Mouse (Mus musculus): ENCODE data around the gene Olfr31.

Gene Olfr31

DNA sequence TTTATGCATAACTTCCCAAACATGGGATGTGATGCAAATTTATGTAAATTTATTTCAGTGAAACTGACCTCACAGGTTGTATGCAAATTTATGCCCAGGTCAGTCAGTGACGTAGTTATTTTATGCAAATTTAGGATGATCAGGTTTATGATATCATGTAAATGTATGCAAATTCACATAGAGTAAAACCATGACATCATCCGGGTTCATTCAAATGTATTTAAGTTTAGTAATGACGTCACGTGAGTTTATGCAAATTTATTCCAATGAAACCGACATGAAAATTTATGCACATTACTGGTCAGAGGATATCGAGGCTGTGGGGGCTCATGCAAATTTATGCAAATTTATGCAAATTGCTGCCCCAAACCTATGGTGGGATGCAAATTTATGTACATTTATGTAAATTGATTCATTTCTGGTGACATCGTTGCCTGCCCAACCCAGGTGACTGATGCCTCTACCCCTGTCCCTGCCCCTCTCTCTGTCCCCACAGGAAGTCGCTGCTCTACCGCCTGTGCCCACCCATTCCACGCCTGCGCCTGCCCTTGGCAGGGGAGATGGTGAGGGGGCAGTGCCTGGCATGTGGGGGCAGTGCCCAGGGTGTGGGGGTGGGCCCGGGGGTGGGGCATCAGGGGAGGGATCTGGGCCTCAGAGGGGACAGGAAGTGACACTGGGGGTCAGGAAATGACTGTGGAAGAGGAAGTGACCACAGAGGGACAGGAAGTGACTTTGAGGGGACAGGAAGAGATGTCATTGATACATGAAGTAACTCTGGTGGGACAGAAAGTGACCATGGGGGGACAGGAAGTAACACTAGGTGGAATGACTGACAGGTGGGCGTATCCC is 32.1 kb downstream of the Olfr31 start:
- no peak for DNase-seq

DNA sequence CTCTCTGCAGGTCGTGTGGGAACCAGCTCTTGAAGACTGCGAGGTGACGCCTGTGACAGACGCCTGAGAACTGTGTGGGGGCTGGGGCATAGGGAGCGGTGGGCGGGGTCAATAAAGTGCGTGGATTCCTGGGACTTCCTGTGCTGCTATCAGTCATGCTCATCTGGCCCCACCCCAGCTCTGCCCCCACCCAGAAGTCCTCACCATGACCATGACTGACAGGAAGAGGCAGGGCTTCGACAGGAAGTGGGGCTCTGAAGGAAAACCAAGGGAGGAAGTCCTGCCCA is 32.7 kb downstream of the Olfr31 start:
- no peak for DNase-seq
